Mouse (Mus musculus): ENCODE results near the gene Fam131b. TPM values are rescaled to one million over a fixed set of nuclear protein-coding genes. Genes with fewer than 3 reads are reported as not detected.

Fam131b gene
- polyA plus RNA-seq, 1 experiment from 2014 or later: 0.85 TPM

Other genes starting within 250 kb of the Fam131b start
- not detected in 2 replicates for gene Tas2r139, start 183.7 kb downstream of the Fam131b start, polyA plus RNA-seq (2014; fragmentation: Nextera tagmentation; extraction: Ambion mirVana)
- not detected in 2 replicates for gene Tas2r144, start 109.3 kb downstream of the Fam131b start, polyA plus RNA-seq (2014; fragmentation: Nextera tagmentation; extraction: Ambion mirVana)
- 21.1 and 22.6 TPM in 2 replicates for gene Gstk1, start 78.7 kb downstream of the Fam131b start, polyA plus RNA-seq (2014; fragmentation: Nextera tagmentation; extraction: Ambion mirVana)
- gene Tmem139, start 62.7 kb downstream of the Fam131b start, polyA plus RNA-seq (2014; fragmentation: Nextera tagmentation; extraction: Ambion mirVana): 1.5 TPM in 2 replicates
- gene Casp2, start 59.7 kb downstream of the Fam131b start, polyA plus RNA-seq (2014; fragmentation: Nextera tagmentation; extraction: Ambion mirVana): 78.3 and 82.6 TPM in 2 replicates
- 0.69 and 1.1 TPM in 2 replicates for gene Clcn1, start 38.0 kb downstream of the Fam131b start, polyA plus RNA-seq (2014; fragmentation: Nextera tagmentation; extraction: Ambion mirVana)
- gene Zyx, start 25.0 kb upstream of the Fam131b start, polyA plus RNA-seq (2014; fragmentation: Nextera tagmentation; extraction: Ambion mirVana): 97.7 and 101 TPM in 2 replicates
- gene Epha1, start 48.6 kb upstream of the Fam131b start, polyA plus RNA-seq (2014; fragmentation: Nextera tagmentation; extraction: Ambion mirVana): 2.5 and 4.6 TPM in 2 replicates
- gene Tas2r143, start 75.6 kb upstream of the Fam131b start, polyA plus RNA-seq (2014; fragmentation: Nextera tagmentation; extraction: Ambion mirVana): not detected in 2 replicates
- not detected in 2 replicates for gene Tas2r135, start 80.8 kb upstream of the Fam131b start, polyA plus RNA-seq (2014; fragmentation: Nextera tagmentation; extraction: Ambion mirVana)
- gene Tas2r126, start 109.9 kb upstream of the Fam131b start, polyA plus RNA-seq (2014; fragmentation: Nextera tagmentation; extraction: Ambion mirVana): not detected in 2 replicates
- not detected in 2 replicates for gene Olfr458, start 140.6 kb upstream of the Fam131b start, polyA plus RNA-seq (2014; fragmentation: Nextera tagmentation; extraction: Ambion mirVana)
- gene Olfr457, start 151.7 kb upstream of the Fam131b start, polyA plus RNA-seq (2014; fragmentation: Nextera tagmentation; extraction: Ambion mirVana): not detected in 2 replicates
- gene Olfr456, start 162.6 kb upstream of the Fam131b start, polyA plus RNA-seq (2014; fragmentation: Nextera tagmentation; extraction: Ambion mirVana): not detected in 2 replicates
- not detected in 2 replicates for gene Olfr455, start 222.9 kb upstream of the Fam131b start, polyA plus RNA-seq (2014; fragmentation: Nextera tagmentation; extraction: Ambion mirVana)